ENCODE assay signal across 18 mouse cellular contexts in genomic region chr8:94654994-94655393, GRCm38 (mm10). TPM values are rescaled to one million over a fixed set of nuclear protein-coding genes. Genes with fewer than 3 reads are reported as not detected.
"Had no signal": no experiment of that assay in that cellular context is flagged by ENCODE, and none has a peak within 500 bp of the region (broad histone marks: within the 10 kb centered on the region; RNA-seq: fewer than 3 reads in every experiment).

No protein-coding gene starts in this region.

- DNase-seq: kidney, adult 11 months; kidney, adult 9 months; kidney, postnatal 36 days; layer of hippocampus, adult 9-11 months; layer of hippocampus, postnatal 36 days; lung, embryonic 14.5 days; lung, postnatal 10 days; midbrain, embryonic 14.5 days; retina, postnatal 1 day; right cerebral cortex, postnatal 4 days; spleen, adult 18-20 months; thymus, adult 18-20 months; thymus, postnatal 25 days had no signal

- H3K27me3 ChIP-seq: limb, embryonic 15.5 days; neural tube, embryonic 12.5 days had no signal

- H3K9ac ChIP-seq: limb, embryonic 15.5 days; lung, embryonic 14.5 days; neural tube, embryonic 12.5 days had no signal

- H3K4me1 ChIP-seq: limb, embryonic 15.5 days; midbrain, embryonic 10.5 days; neural tube, embryonic 12.5 days had no signal

- H3K9me3 ChIP-seq: limb, embryonic 15.5 days; midbrain, embryonic 10.5 days; neural tube, embryonic 12.5 days had no signal

- H3K4me2 ChIP-seq: limb, embryonic 15.5 days; lung, embryonic 14.5 days; neural tube, embryonic 12.5 days had no signal

- H3K4me3 ChIP-seq: limb, embryonic 15.5 days; midbrain, embryonic 10.5 days; neural tube, embryonic 12.5 days had no signal

- H3K27ac ChIP-seq: kidney, postnatal 0 days; limb, embryonic 15.5 days; macrophage; midbrain, embryonic 10.5 days; neural tube, embryonic 12.5 days had no signal

RNA-seq across cellular contexts. Expression of gene Pllp, which starts 41.1 kb away (rescaled TPM):
- polyA plus RNA-seq: macrophage had no signal
